Mouse (Mus musculus): ENCODE measurements around the gene Slc25a36. TPM values are rescaled to one million over a fixed set of nuclear protein-coding genes. Genes with fewer than 3 reads are reported as not detected.

The Slc25a36 gene
- 42.3 and 75.5 TPM in 2 replicates for total RNA-seq (2023)

GRCm38 (mm10) chr9:97110571-97111390 is at the start of gene Slc25a36:
TSS of gene Slc25a36 (minus strand) at chr9:97111157.

Other genes starting within 250 kb of the Slc25a36 start
- gene Pxylp1, start 218.5 kb downstream of the Slc25a36 start, total RNA-seq (2023), result 75.5 and 80.2 TPM in 2 replicates
- 2.5 and 2.7 TPM in 2 replicates for gene Spsb4, start 92.3 kb downstream of the Slc25a36 start, total RNA-seq (2023)

Measured in neutrophil, adult 65 days (primary cell).